Mouse (Mus musculus) embryonic fibroblast, embryonic 13.5 days (primary cell): ENCODE measurements around the gene Tpcn1.

Experiments
- CTCF ChIP-seq: IDR thresholded peaks from 2 replicates; pipeline ENCODE4 v1.5.1; 2011; ENCODE audit warnings: mild to moderate bottlenecking, control low read depth, low read length, moderate library complexity, borderline replicate concordance; ENCODE audit not compliant: insufficient read depth
- POLR2A ChIP-seq: IDR thresholded peaks from 2 replicates; pipeline ENCODE4 v1.6.1; 2011; ENCODE audit warnings: low read depth, mild to moderate bottlenecking, control low read depth, low read length, moderate library complexity

- TF ChIP-seq CTCF (no peak), POLR2A (no peak)
Observed at GRCm38 (mm10) chr5:120511643-120512220, 76.7 kb downstream of the Tpcn1 start.
